Mouse (Mus musculus): ENCODE data around the gene Smpd1. TPM values are rescaled to one million over a fixed set of nuclear protein-coding genes. Genes with fewer than 3 reads are reported as not detected.

The Smpd1 gene
- total RNA-seq, 4 experiments from 2014 or later = 168 to 182 (median 178) TPM

GRCm38 (mm10) chr7:105562317-105562716 lies 8.2 kb downstream of the Smpd1 start:
- DNase-seq (ENCODE audit: low spot score) = no peak

- DNase-seq (ENCODE audit: low spot score) = no peak
Measured at GRCm38 (mm10) chr7:105563367-105563766, 9.2 kb downstream of the Smpd1 start.

DNA sequence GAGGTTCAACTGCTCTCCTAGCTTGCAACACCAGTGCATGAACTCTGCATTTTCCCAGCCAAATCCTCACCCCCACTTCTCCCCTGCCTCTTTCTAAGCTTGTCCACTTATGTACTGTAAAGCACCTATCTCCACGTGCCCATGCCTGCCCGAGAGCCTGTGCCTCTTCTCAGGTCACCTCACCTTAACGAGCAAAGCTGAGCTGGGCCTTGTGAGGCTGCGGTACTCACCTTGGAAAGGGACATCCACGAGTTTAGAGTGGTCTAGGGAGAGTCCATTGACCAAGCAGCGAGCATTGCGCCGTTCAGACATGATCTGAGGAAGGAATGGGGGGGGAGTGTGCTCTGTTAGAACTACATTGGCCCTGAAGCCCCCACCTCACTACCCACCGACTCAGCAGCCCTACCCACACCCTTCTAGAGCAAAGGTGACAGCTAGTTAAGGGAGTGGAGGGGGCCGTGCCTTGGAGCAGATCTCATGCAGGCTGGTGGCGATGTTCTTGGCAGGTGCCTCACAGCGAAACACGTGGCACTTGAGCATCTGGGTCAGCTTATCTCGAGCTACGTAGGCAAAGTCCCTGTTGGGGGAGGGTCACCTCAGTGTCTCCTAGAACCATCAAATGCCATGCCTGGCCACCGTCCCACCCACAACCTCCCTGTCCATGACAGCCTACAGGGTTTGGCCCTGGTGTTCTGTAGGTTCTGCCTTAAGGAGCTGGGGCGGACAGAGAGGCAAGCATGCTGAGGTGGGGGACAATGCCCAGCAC lies 11.1 kb downstream of the Smpd1 start:
- peak; percentile 62 for DNase-seq (ENCODE audit: low spot score)

GRCm38 (mm10) chr7:105568583-105568982 lies 14.4 kb downstream of the Smpd1 start:
- no peak for DNase-seq (ENCODE audit: low spot score)

GRCm38 (mm10) chr7:105568988-105569471 lies 14.9 kb downstream of the Smpd1 start:
- DNase-seq (ENCODE audit: low spot score) = no peak

GRCm38 (mm10) chr7:105569512-105570496 lies 15.6 kb downstream of the Smpd1 start:
- no peak for DNase-seq (ENCODE audit: low spot score)

DNA sequence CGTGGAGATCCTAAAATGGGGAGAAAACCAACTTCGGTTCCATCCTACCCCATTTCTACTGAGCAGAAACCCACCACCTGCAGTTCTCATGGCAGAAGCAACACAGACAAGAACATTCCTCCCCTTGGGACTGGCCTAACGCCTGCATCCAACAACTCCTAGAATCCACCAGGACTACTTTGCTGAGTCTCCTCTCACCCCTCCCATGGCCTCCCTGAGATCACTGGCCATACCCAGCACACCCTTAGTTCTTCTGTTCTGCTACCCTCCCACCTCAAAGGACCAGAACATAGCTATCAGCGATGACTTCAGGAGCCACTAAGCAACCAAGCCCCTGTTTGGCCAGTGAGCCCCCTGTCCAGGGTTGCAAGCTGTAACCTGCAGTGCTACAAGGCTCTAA lies 16.6 kb downstream of the Smpd1 start:
- DNase-seq (ENCODE audit: low spot score) = no peak

DNA sequence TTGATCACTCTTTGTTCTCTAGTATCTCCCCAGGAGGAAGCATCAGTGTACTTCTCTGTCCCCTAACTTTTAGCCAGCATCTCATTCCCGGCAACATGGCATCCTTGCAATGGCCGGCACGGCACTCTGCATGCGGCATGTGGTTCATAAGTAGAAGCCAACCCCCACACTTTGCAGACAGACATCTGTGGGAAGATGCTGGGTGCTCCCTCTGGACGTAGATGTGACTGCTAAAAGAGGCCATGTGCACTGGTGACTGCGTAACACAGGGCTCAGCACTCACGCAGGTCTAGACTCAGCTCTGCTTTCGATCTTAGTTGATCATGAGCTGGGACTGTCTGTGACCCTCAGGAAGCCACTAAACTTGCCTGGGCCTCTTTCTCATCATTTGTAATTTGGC lies 18.8 kb downstream of the Smpd1 start:
- DNase-seq (ENCODE audit: low spot score) = no peak

GRCm38 (mm10) chr7:105574537-105574936 lies 20.4 kb downstream of the Smpd1 start:
- DNase-seq (ENCODE audit: low spot score) = no peak

GRCm38 (mm10) chr7:105576166-105576748 lies 22.1 kb downstream of the Smpd1 start:
- DNase-seq (ENCODE audit: low spot score) = no peak

DNA sequence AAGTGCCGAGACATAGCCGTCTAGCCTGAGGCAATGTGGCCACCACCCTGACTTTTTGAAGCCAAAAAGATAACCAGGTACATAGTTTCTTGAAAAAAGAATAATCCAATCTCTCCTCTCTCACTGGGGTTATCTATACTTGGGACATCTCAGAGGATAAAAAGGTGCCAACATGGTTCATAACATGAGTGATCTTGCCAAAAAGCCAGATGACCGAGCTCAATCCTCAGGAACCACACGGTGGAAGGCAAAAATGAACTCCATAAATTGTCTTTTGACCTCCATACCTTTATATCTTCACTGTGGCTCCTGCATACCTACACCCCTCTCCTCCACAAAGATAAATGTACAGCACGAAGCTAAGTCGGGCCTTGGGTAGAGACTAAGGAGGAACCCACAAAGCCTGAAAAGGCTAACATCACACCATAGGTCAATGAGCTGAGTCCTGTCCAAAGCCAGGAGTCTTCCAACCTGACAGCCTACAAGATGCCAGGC lies 23.3 kb downstream of the Smpd1 start:
- no peak for DNase-seq (ENCODE audit: low spot score)

GRCm38 (mm10) chr7:105578481-105578880 lies 24.3 kb downstream of the Smpd1 start:
- DNase-seq (ENCODE audit: low spot score) = no peak

DNA sequence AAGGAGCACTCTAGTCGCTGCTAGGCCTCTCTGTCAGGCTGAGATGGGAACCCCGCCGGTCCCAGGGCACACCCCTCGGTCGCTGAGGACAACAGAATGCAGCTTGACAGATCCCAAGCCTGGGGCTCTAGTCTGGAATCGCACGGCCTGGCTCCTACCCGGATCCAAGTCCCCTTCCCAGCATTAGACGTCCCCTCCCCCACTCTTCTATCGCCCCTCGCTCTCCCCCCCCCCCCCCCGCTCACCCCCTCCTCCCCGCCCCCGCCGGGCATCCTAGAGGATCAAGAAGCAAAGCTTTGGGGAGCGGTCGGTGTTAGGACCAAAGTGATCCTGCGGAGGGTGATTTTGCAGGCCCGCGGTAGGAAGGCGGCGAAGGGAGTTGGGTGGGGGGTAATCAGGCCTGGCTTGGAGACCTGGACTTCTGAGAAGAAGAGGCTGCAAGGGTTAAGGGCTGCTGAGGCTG lies 26.5 kb downstream of the Smpd1 start:
- no peak for DNase-seq (ENCODE audit: low spot score)

- peak; percentile 68 for DNase-seq (ENCODE audit: low spot score)
Measured at GRCm38 (mm10) chr7:105581094-105581703, 27.0 kb downstream of the Smpd1 start, which contains the start of gene Apbb1. Gene Apbb1 (minus strand): TSS chr7:105581653.

- no peak for DNase-seq (ENCODE audit: low spot score)
Measured at GRCm38 (mm10) chr7:105581959-105582358, 27.8 kb downstream of the Smpd1 start.

DNA sequence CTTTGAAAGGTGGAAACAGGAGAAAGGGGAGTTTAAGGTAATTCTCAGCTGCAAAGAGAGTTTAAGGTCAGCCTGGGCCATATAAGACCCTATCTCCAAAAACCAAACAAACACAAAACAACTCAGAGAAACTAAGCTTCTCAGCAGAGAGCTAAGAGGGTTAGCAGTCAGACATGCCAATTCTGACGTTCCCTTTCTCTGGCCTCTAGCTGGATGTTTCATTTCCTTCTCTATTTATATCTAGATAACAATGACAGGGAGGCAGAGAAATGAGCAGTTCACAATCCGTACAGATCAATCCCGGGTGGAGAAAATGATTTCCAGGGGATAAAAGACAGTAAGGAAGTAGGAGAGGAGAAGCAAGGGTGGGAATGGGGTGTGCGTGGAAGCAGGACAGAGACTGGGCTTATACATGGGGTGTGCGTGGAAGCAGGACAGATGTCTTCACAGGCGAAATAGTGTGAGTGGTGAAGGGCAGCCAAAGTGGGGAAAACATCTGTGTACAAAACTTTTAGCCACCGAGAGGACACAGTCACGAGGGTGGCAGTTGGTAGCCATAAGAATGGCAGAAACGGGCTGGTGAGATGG lies 34.3 kb downstream of the Smpd1 start:
- DNase-seq (ENCODE audit: low spot score) = no peak

- no peak for DNase-seq (ENCODE audit: low spot score)
Measured at GRCm38 (mm10) chr7:105590097-105590496, 35.9 kb downstream of the Smpd1 start.

GRCm38 (mm10) chr7:105602860-105603623 lies 48.9 kb downstream of the Smpd1 start:
- DNase-seq (ENCODE audit: low spot score) = peak; percentile 66

All from heart, adult 8-10 months (tissue).